Mouse (Mus musculus): Measurements from ENCODE around the gene Lin54. TPM values are rescaled to one million over a fixed set of nuclear protein-coding genes. Genes with fewer than 3 reads are reported as not detected.

The Lin54 gene
- polyA plus RNA-seq, 1 experiment from 2014 or later = 5.9 TPM

GRCm38 (mm10) chr5:100462374-100462773 is 38.1 kb downstream of the Lin54 start:
- no peaks in the 10 kb centered on the region for H3K9me3 ChIP-seq (ENCODE audit: control insufficient read depth, low read length)
- 76% methylated on average over 2 of the region's 2 CpGs for WGBS
- H3K27ac ChIP-seq (replicated peaks) = no peak overlapping the region
- no peak overlapping the region for H3K9ac ChIP-seq (ENCODE audit: low read length)
- ATAC-seq (ENCODE audit: low FRiP score, low TSS enrichment) = no peak
- no peak overlapping the region for H3K4me2 ChIP-seq (replicated peaks; ENCODE audit: low read depth)
- peaks cover 7% of the 10 kb centered on the region for H3K36me3 ChIP-seq (ENCODE audit: control insufficient read depth, insufficient read depth, low read length)
- H3K27me3 ChIP-seq (ENCODE audit: control insufficient read depth, insufficient read depth, low read length) = no peaks in the 10 kb centered on the region
- TF ChIP-seq CTCF (IDR thresholded peaks at IDR 0.05; ENCODE audit: low read depth) = no peak
- no peak for TF ChIP-seq EP300 (optimal IDR thresholded peaks at IDR 0.05)
- H3K4me1 ChIP-seq (replicated peaks; ENCODE audit: control insufficient read depth, insufficient read depth) = no peaks in the 10 kb centered on the region
- DNase-seq (ENCODE audit: low spot score) = no peak
- H3K4me3 ChIP-seq (ENCODE audit: low read depth, low read length) = no peak overlapping the region

- no peak for DNase-seq (ENCODE audit: low spot score)
- Histone ChIP-seq H3K27me3 (ENCODE audit: control insufficient read depth, insufficient read depth, low read length) (no peaks in the 10 kb centered on the region), H3K36me3 (ENCODE audit: control insufficient read depth, insufficient read depth, low read length) (peaks cover 7% of the 10 kb centered on the region), H3K4me3 (ENCODE audit: low read depth, low read length) (no peak overlapping the region), H3K27ac (replicated peaks) (no peak overlapping the region), H3K9ac (ENCODE audit: low read length) (no peak overlapping the region), H3K4me2 (replicated peaks; ENCODE audit: low read depth) (no peak overlapping the region), H3K4me1 (replicated peaks; ENCODE audit: control insufficient read depth, insufficient read depth) (no peaks in the 10 kb centered on the region), H3K9me3 (ENCODE audit: control insufficient read depth, low read length) (no peaks in the 10 kb centered on the region)
- TF ChIP-seq EP300 (optimal IDR thresholded peaks at IDR 0.05) (no peak), CTCF (IDR thresholded peaks at IDR 0.05; ENCODE audit: low read depth) (no peak)
- ATAC-seq (ENCODE audit: low FRiP score, low TSS enrichment) = no peak
- WGBS = 92% methylated on average over 9 of the region's 9 CpGs
Measured at GRCm38 (mm10) chr5:100461526-100461925, 38.9 kb downstream of the Lin54 start.

GRCm38 (mm10) chr5:100459468-100459867 is 41.0 kb downstream of the Lin54 start:
- Histone ChIP-seq H3K4me2 (replicated peaks; ENCODE audit: low read depth) (no peak overlapping the region), H3K4me3 (ENCODE audit: low read depth, low read length) (no peak overlapping the region), H3K36me3 (ENCODE audit: control insufficient read depth, insufficient read depth, low read length) (peaks cover 7% of the 10 kb centered on the region), H3K27ac (replicated peaks) (no peak overlapping the region), H3K9me3 (ENCODE audit: control insufficient read depth, low read length) (no peaks in the 10 kb centered on the region), H3K27me3 (ENCODE audit: control insufficient read depth, insufficient read depth, low read length) (no peaks in the 10 kb centered on the region), H3K4me1 (replicated peaks; ENCODE audit: control insufficient read depth, insufficient read depth) (no peaks in the 10 kb centered on the region), H3K9ac (ENCODE audit: low read length) (no peak overlapping the region)
- no peak for ATAC-seq (ENCODE audit: low FRiP score, low TSS enrichment)
- TF ChIP-seq CTCF (IDR thresholded peaks at IDR 0.05; ENCODE audit: low read depth) (no peak), EP300 (optimal IDR thresholded peaks at IDR 0.05) (no peak)
- no peak for DNase-seq (ENCODE audit: low spot score)
- WGBS = 81% methylated on average over 5 of the region's 5 CpGs

GRCm38 (mm10) chr5:100451871-100452270 is 48.6 kb downstream of the Lin54 start:
- WGBS = 93% methylated on average over 2 of the region's 2 CpGs
- Histone ChIP-seq H3K4me2 (replicated peaks; ENCODE audit: low read depth) (no peak overlapping the region), H3K27me3 (ENCODE audit: control insufficient read depth, insufficient read depth, low read length) (no peaks in the 10 kb centered on the region), H3K4me1 (replicated peaks; ENCODE audit: control insufficient read depth, insufficient read depth) (no peaks in the 10 kb centered on the region), H3K27ac (replicated peaks) (no peak overlapping the region), H3K36me3 (ENCODE audit: control insufficient read depth, insufficient read depth, low read length) (peaks cover 11% of the 10 kb centered on the region; the same call in 1 of the 2 replicates), H3K9ac (ENCODE audit: low read length) (no peak overlapping the region), H3K9me3 (ENCODE audit: control insufficient read depth, low read length) (no peaks in the 10 kb centered on the region), H3K4me3 (ENCODE audit: low read depth, low read length) (no peak overlapping the region)
- ATAC-seq (ENCODE audit: low FRiP score, low TSS enrichment) (no peak), DNase-seq (ENCODE audit: low spot score) (no peak)
- TF ChIP-seq EP300 (optimal IDR thresholded peaks at IDR 0.05) (no peak), CTCF (IDR thresholded peaks at IDR 0.05; ENCODE audit: low read depth) (no peak)

- no peak for DNase-seq (ENCODE audit: low spot score)
- TF ChIP-seq CTCF (IDR thresholded peaks at IDR 0.05; ENCODE audit: low read depth) = no peak
- no peak for TF ChIP-seq EP300 (optimal IDR thresholded peaks at IDR 0.05)
Measured at GRCm38 (mm10) chr5:100438796-100439195, 61.6 kb downstream of the Lin54 start.

GRCm38 (mm10) chr5:100437917-100438316 is 62.5 kb downstream of the Lin54 start:
- 96% methylated on average over 5 of the region's 5 CpGs for WGBS
- H3K9ac ChIP-seq (ENCODE audit: low read length) = no peak overlapping the region
- no peak for DNase-seq (ENCODE audit: low spot score)
- no peaks in the 10 kb centered on the region; the same call in 1 of the 2 replicates for H3K36me3 ChIP-seq (ENCODE audit: control insufficient read depth, insufficient read depth, low read length)
- no peaks in the 10 kb centered on the region for H3K4me1 ChIP-seq (replicated peaks; ENCODE audit: control insufficient read depth, insufficient read depth)
- H3K4me3 ChIP-seq (ENCODE audit: low read depth, low read length) = no peak overlapping the region
- H3K27ac ChIP-seq (replicated peaks) = no peak overlapping the region
- no peaks in the 10 kb centered on the region for H3K9me3 ChIP-seq (ENCODE audit: control insufficient read depth, low read length)
- no peak for ATAC-seq (ENCODE audit: low FRiP score, low TSS enrichment)
- TF ChIP-seq EP300 (optimal IDR thresholded peaks at IDR 0.05) = no peak
- TF ChIP-seq CTCF (IDR thresholded peaks at IDR 0.05; ENCODE audit: low read depth) = no peak
- H3K4me2 ChIP-seq (replicated peaks; ENCODE audit: low read depth) = no peak overlapping the region
- no peaks in the 10 kb centered on the region for H3K27me3 ChIP-seq (ENCODE audit: control insufficient read depth, insufficient read depth, low read length)

More at GRCm38 (mm10) chr5:100438796-100439195, 61.6 kb downstream of the Lin54 start:
- no peak for ATAC-seq (ENCODE audit: low FRiP score, low TSS enrichment)
- no peaks in the 10 kb centered on the region for H3K9me3 ChIP-seq (ENCODE audit: control insufficient read depth, low read length)
- H3K27ac ChIP-seq (replicated peaks) = no peak overlapping the region
- H3K27me3 ChIP-seq (ENCODE audit: control insufficient read depth, insufficient read depth, low read length) = no peaks in the 10 kb centered on the region
- H3K4me1 ChIP-seq (replicated peaks; ENCODE audit: control insufficient read depth, insufficient read depth) = no peaks in the 10 kb centered on the region
- no peak overlapping the region for H3K4me2 ChIP-seq (replicated peaks; ENCODE audit: low read depth)
- 96% methylated on average over 14 of the region's 14 CpGs for WGBS
- peaks cover 2% of the 10 kb centered on the region; the same call in 1 of the 2 replicates for H3K36me3 ChIP-seq (ENCODE audit: control insufficient read depth, insufficient read depth, low read length)
- no peak overlapping the region for H3K4me3 ChIP-seq (ENCODE audit: low read depth, low read length)
- no peak overlapping the region for H3K9ac ChIP-seq (ENCODE audit: low read length)
